Mouse (Mus musculus) heart, embryonic 16.5 days (tissue): ENCODE data around the gene Hist3h2a. TPM values are rescaled to one million over a fixed set of nuclear protein-coding genes. Genes with fewer than 3 reads are reported as not detected.
A peak's percentile ranks its signal among the peaks of the same experiment; 100 is the strongest.

ENCODE experiments used
- ATAC-seq: fragments of 200-750 bp; cut with Nextera tagmentation; replicated peaks from 2 replicates; pipeline ENCODE4 v1.8.0; 2017; ENCODE audit warnings: moderate number of reproducible peaks; ENCODE audit not compliant: insufficient read depth, low FRiP score; ENCODE audit errors: extremely low read depth
- H3K27ac ChIP-seq: fragments of 300-500 bp; sonication (generic); 2 replicates; pipeline ENCODE4 v1.5.1; 2014; ENCODE audit warnings: mild to moderate bottlenecking, low read length, control low read depth, moderate library complexity
- H3K27me3 ChIP-seq: fragments of 300-500 bp; sonication (generic); 2 replicates; pipeline ENCODE4 v1.6.1; 2014; ENCODE audit warnings: low read length, mixed read lengths; ENCODE audit not compliant: control insufficient read depth, insufficient read depth
- H3K36me3 ChIP-seq: fragments of 300-500 bp; sonication (generic); 2 replicates; pipeline ENCODE4 v1.6.1; 2014; ENCODE audit not compliant: control insufficient read depth, insufficient read depth
- H3K4me1 ChIP-seq: fragments of 300-500 bp; sonication (generic); 2 replicates; pipeline ENCODE4 v1.6.1; 2014; ENCODE audit warnings: low read length, mixed read lengths; ENCODE audit not compliant: control insufficient read depth, insufficient read depth
- H3K4me2 ChIP-seq: fragments of 300-500 bp; sonication (generic); 2 replicates; pipeline ENCODE4 v1.6.1; 2014; ENCODE audit warnings: low read depth, mild to moderate bottlenecking, control low read depth, low read length
- H3K4me3 ChIP-seq: fragments of 300-500 bp; sonication (generic); 2 replicates; pipeline ENCODE4 v1.5.1; 2014; ENCODE audit warnings: mild to moderate bottlenecking, control low read depth, low read length
- H3K9ac ChIP-seq: fragments of 300-500 bp; sonication (generic); 2 replicates; pipeline ENCODE4 v1.6.1; 2014; ENCODE audit warnings: low read length, control low read depth
- H3K9me3 ChIP-seq: fragments of 300-500 bp; sonication (generic); replicated peaks from 2 replicates; pipeline ENCODE4 v1.6.1; 2016; ENCODE audit warnings: low read length; ENCODE audit not compliant: control insufficient read depth
- WGBS: fragments of 180-500 bp; shearing (Covaris S2); extraction: QIAGEN DNeasy Blood & Tissue Kit; methylation state at CpG from one replicate; pipeline ENCODE4 v1.1.7; 2014; 5-methylcytosine and 5-hydroxymethylcytosine counted together
- polyA plus RNA-seq: library from polyadenylated mRNA; unstranded; fragments of >200 nt; fragmentation: Nextera tagmentation; extraction: Ambion mirVana; gene quantifications from 2 replicates; pipeline ENCODE4 v1.2.1, GENCODE M21; 2015

The Hist3h2a gene
- polyA plus RNA-seq, 1 experiment from 2014 or later: 35.2 TPM

GRCm38 (mm10) chr11:58970831-58971530 is 16.5 kb downstream of the Hist3h2a start:
- peaks cover 18% of the 10 kb centered on the region for H3K4me1 ChIP-seq
- ATAC-seq: no peak
- H3K27ac ChIP-seq: no peak overlapping the region
- peaks cover 2% of the 10 kb centered on the region; the same call in 1 of the 2 replicates for H3K36me3 ChIP-seq
- H3K9me3 ChIP-seq: no peaks in the 10 kb centered on the region
- H3K27me3 ChIP-seq: no peaks in the 10 kb centered on the region
- WGBS: 83% methylated on average over 21 of the region's 21 CpGs
- no peak overlapping the region for H3K4me3 ChIP-seq
- H3K9ac ChIP-seq: no peak overlapping the region
- H3K4me2 ChIP-seq: no peak overlapping the region

GRCm38 (mm10) chr11:58971796-58972195 is 17.3 kb downstream of the Hist3h2a start:
- Histone ChIP-seq H3K36me3 (peaks cover 2% of the 10 kb centered on the region; the same call in 1 of the 2 replicates), H3K9me3 (no peaks in the 10 kb centered on the region), H3K9ac (no peak overlapping the region), H3K27ac (no peak overlapping the region), H3K27me3 (no peaks in the 10 kb centered on the region), H3K4me2 (no peak overlapping the region), H3K4me1 (peaks cover 14% of the 10 kb centered on the region), H3K4me3 (no peak overlapping the region)
- 75% methylated on average over 3 of the region's 3 CpGs for WGBS
- ATAC-seq: no peak

DNA sequence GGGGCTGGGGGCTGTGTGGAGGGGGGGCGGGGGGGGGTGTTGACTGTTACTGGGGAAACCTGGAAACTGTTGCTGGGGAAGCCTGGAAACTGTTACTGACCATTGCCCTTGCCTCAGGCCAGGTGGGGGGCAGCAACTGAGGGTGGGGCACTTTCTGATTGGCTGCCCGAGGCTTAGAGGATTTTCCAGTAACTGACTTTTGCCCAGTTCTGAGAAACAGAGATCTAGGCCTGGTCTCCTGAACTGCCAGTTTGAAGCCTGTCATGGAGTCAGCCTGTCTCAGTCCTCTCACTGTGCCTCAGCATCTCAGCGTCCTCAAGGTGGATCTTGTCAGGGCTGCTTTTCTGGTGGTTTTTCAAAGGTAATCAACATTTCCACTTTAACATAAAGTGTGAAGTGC is 19.9 kb downstream of the Hist3h2a start:
- Histone ChIP-seq H3K4me3 (no peak overlapping the region), H3K9me3 (no peaks in the 10 kb centered on the region), H3K27ac (no peak overlapping the region), H3K4me1 (peaks cover 24% of the 10 kb centered on the region), H3K27me3 (no peaks in the 10 kb centered on the region), H3K36me3 (peaks cover 2% of the 10 kb centered on the region; the same call in 1 of the 2 replicates), H3K9ac (no peak overlapping the region), H3K4me2 (no peak overlapping the region)
- WGBS: 82% methylated on average over 3 of the region's 3 CpGs
- ATAC-seq: no peak

DNA sequence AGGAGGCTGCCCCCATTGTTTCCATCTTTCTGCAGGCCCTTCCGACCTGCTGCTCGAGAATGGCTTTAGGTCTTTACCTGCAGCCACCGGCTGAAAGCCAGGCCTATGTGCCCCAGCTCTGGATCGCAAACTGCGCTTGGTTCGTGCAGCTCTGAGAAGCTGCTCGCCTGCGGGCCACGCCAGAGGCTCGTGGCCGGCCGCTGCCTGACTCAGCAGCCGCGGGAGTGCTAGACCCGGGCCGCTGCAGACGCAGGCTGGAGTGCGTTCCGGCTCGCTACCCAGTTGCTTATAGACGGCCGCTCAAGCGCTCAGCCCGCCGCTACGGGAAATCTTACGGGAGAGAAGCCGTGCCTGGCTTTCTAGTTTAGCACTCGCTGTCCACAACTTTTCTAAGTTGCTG is 22.7 kb downstream of the Hist3h2a start:
- H3K4me3 ChIP-seq: peak overlapping the region; percentile 79
- under 1% methylated on average over 29 of the region's 29 CpGs for WGBS
- no peak for ATAC-seq
- no peaks in the 10 kb centered on the region for H3K27me3 ChIP-seq
- H3K36me3 ChIP-seq: peaks cover 5% of the 10 kb centered on the region; the same call in 1 of the 2 replicates
- peak overlapping the region; percentile 99 for H3K4me2 ChIP-seq
- H3K27ac ChIP-seq: peak overlapping the region; percentile 77
- no peaks in the 10 kb centered on the region for H3K9me3 ChIP-seq
- peak overlapping the region; percentile 94 for H3K9ac ChIP-seq
- peaks cover 43% of the 10 kb centered on the region for H3K4me1 ChIP-seq

DNA sequence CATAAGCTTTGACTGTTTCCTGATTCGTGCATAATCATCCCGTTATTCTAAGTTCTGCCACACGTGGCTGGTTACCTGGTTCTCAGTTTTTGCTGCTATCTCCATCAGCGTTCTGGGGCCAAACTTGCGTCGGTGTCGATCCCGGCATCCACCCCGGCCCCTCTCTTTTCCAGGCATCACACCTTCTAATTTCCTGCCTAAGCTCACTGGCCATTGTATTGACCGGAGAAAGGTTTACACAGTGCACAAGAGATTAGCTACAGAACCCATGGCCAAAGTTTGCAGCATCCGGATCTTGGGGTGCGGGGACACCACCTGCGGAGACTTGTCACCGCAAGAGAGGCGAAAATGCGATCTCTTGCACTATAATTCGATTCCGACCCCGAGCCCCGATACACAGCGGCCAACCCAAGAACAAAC is 23.1 kb downstream of the Hist3h2a start:
- Histone ChIP-seq H3K4me3 (peak overlapping the region; percentile 79), H3K4me1 (peaks cover 45% of the 10 kb centered on the region), H3K9ac (peak overlapping the region; percentile 94), H3K4me2 (peak overlapping the region; percentile 99), H3K9me3 (no peaks in the 10 kb centered on the region), H3K27me3 (no peaks in the 10 kb centered on the region), H3K27ac (peak overlapping the region; percentile 77), H3K36me3 (peaks cover 10% of the 10 kb centered on the region)
- WGBS: under 1% methylated on average over 21 of the region's 21 CpGs
- ATAC-seq: no peak

- Histone ChIP-seq H3K36me3 (peaks cover 15% of the 10 kb centered on the region), H3K4me2 (peak within 1 kb of the TSS; percentile 99), H3K9me3 (no peaks in the 10 kb centered on the region), H3K27me3 (no peaks in the 10 kb centered on the region), H3K4me1 (peaks cover 49% of the 10 kb centered on the region), H3K4me3 (peak within 1 kb of the TSS; percentile 79), H3K27ac (peak within 1 kb of the TSS; percentile 77), H3K9ac (peak within 1 kb of the TSS; percentile 94)
- ATAC-seq: peak; percentile 50
- under 1% methylated on average over 64 of the region's 64 CpGs for WGBS
These were observed 23.7 kb downstream of the Hist3h2a start, which contains the start of gene Trim11 for GRCm38 (mm10) chr11:58978027-58978705. Gene Trim11 (plus strand): TSS chr11:58978093.

DNA sequence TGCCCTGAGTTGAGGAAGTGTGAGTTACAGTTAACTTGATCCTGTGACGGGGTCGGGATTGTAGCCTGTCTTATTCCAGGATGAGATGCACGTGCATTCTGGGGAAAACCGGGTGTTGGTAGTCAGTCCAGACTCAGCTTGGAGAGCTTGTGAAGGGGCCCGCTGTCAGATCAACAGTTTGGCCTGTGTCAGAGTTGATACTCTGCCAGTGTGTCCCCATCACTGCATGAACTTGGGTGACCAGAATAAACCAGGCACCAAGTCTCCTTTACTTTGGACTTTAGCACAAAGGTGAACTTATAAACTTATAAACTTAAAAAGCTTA is 24.2 kb downstream of the Hist3h2a start:
- Histone ChIP-seq H3K4me2 (peak overlapping the region; percentile 99), H3K4me1 (peaks cover 51% of the 10 kb centered on the region), H3K9ac (peak overlapping the region; percentile 94), H3K27ac (peak overlapping the region; percentile 77), H3K9me3 (no peaks in the 10 kb centered on the region), H3K27me3 (no peaks in the 10 kb centered on the region), H3K4me3 (peak overlapping the region; percentile 79), H3K36me3 (peaks cover 16% of the 10 kb centered on the region)
- 2% methylated on average over 5 of the region's 5 CpGs for WGBS
- ATAC-seq: no peak

DNA sequence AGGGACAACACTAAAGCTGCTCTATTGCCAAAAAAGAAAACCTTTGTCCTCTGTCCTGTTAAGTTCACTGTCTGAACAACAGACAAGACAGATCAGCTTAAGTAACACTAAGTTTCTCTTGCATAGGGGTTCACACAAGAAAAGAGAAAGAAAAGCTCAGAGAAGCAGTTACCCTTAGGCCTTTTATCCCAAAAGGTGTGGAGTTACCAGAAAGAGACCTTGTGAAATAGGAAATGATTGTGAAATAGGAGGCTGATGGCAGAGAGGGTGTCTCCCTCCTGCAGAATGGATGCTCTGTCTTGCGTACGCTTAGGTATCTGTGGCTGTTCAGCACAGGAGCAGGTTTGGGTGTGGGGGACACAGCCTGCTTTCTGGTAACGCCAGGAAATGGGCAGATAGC is 24.7 kb downstream of the Hist3h2a start:
- 46% methylated on average over 3 of the region's 3 CpGs for WGBS
- Histone ChIP-seq H3K4me1 (peaks cover 53% of the 10 kb centered on the region), H3K4me2 (peak overlapping the region; percentile 99), H3K27ac (peak overlapping the region; percentile 77), H3K36me3 (peaks cover 18% of the 10 kb centered on the region), H3K4me3 (peak overlapping the region; percentile 79), H3K9ac (peak overlapping the region; percentile 94), H3K9me3 (no peaks in the 10 kb centered on the region), H3K27me3 (no peaks in the 10 kb centered on the region)
- no peak for ATAC-seq

DNA sequence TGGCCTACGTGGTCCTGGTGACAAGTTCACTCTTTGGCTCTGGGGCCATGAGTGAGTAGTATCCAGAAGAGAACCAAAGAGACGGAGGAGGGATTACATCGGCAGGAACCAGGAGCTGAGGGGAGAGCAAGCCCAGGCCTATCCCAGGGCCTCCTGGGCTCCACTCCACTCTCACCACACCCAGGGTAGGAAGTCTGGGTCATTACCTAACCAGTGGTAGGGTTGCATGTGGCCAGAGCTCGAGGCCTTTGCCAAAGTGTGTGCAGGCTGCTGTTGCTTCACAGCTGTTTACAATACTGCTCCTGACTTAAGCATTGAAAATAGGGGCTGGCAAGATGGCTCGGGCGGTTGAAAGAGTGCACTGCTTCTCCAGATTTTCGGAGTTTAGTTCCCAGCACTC is 25.2 kb downstream of the Hist3h2a start:
- 54% methylated on average over 7 of the region's 7 CpGs for WGBS
- Histone ChIP-seq H3K9me3 (no peaks in the 10 kb centered on the region), H3K27me3 (no peaks in the 10 kb centered on the region), H3K4me2 (peak overlapping the region; percentile 99), H3K4me3 (peak overlapping the region; percentile 79), H3K36me3 (peaks cover 20% of the 10 kb centered on the region), H3K9ac (peak overlapping the region; percentile 94), H3K27ac (peak overlapping the region; percentile 77), H3K4me1 (peaks cover 57% of the 10 kb centered on the region)
- no peak for ATAC-seq
